Mouse (Mus musculus): ENCODE results near the gene C1qtnf9.

- TF ChIP-seq ZC3H11A (IDR thresholded peaks at IDR 0.05; ENCODE audit: borderline replicate concordance, low read depth, low read length) = no peak
- no peak for TF ChIP-seq ZNF384 (IDR thresholded peaks at IDR 0.05; ENCODE audit: low read depth, low read length)
Observed at GRCm38 (mm10) chr14:60764526-60764925, 3.4 kb upstream of the C1qtnf9 start.
